Mouse (Mus musculus): ENCODE data around the gene Dnajb12. TPM values are rescaled to one million over a fixed set of nuclear protein-coding genes. Genes with fewer than 3 reads are reported as not detected.

Gene Dnajb12
- polyA plus RNA-seq, 2 experiments: 12.0 to 12.4 TPM

GRCm38 (mm10) chr10:59939081-59939480 is 59.7 kb downstream of the Dnajb12 start:
- Histone ChIP-seq H3K9ac (replicated peaks) (no peak overlapping the region), H3K27me3 (ENCODE audit: control insufficient read depth, insufficient read depth, low read length) (peaks cover 6% of the 10 kb centered on the region; the same call in 1 of the 2 replicates), H3K4me2 (ENCODE audit: low read depth) (no peak overlapping the region), H3K9me3 (ENCODE audit: control insufficient read depth, low read length) (no peaks in the 10 kb centered on the region), H3K4me1 (replicated peaks; ENCODE audit: control insufficient read depth in 2 of 2, insufficient read depth in 2 of 2, low read length in 1 of 2) (peaks cover 0 to 6% of the 10 kb centered on the region in 2 experiments; a peak in 2 of 4 replicates), H3K4me3 (ENCODE audit: insufficient read depth in 1 of 2, low read depth in 2 of 2, low read length in 2 of 2) (no peak overlapping the region), H3K27ac (no peak overlapping the region), H3K36me3 (replicated peaks; ENCODE audit: control insufficient read depth, insufficient read depth, low read depth) (no peaks in the 10 kb centered on the region)
- no peak for ATAC-seq (ENCODE audit: insufficient read depth)
- DNase-seq (ENCODE audit: low read depth in 3 of 3, low spot score in 3 of 3): no peak
- TF ChIP-seq CTCF (IDR thresholded peaks at IDR 0.05; ENCODE audit: low read depth) (no peak), EP300 (IDR thresholded peaks at IDR 0.05; ENCODE audit: low read depth) (no peak)
- WGBS (ENCODE audit: insufficient replicate concordance): 47% methylated on average over 1 of the region's 1 CpGs

- no peaks in the 10 kb centered on the region for H3K9me3 ChIP-seq (ENCODE audit: control insufficient read depth, low read length)
- no peak overlapping the region for H3K9ac ChIP-seq (replicated peaks)
- peaks cover 0 to 6% of the 10 kb centered on the region in 2 experiments; a peak in 2 of 4 replicates for H3K4me1 ChIP-seq (replicated peaks; ENCODE audit: control insufficient read depth in 2 of 2, insufficient read depth in 2 of 2, low read length in 1 of 2)
- H3K4me2 ChIP-seq (ENCODE audit: low read depth): peak overlapping the region; percentile 20
- ATAC-seq (ENCODE audit: insufficient read depth) (no peak), DNase-seq (ENCODE audit: low read depth in 3 of 3, low spot score in 3 of 3) (no peak)
- TF ChIP-seq CTCF (IDR thresholded peaks at IDR 0.05; ENCODE audit: low read depth) (no peak), EP300 (IDR thresholded peaks at IDR 0.05; ENCODE audit: low read depth) (no peak)
- H3K36me3 ChIP-seq (replicated peaks; ENCODE audit: control insufficient read depth, insufficient read depth, low read depth): no peaks in the 10 kb centered on the region
- 40% methylated on average over 21 of the region's 21 CpGs for WGBS (ENCODE audit: insufficient replicate concordance)
- H3K27ac ChIP-seq: no peak overlapping the region
- no peak overlapping the region for H3K4me3 ChIP-seq (ENCODE audit: insufficient read depth in 1 of 2, low read depth in 2 of 2, low read length in 2 of 2)
- H3K27me3 ChIP-seq (ENCODE audit: control insufficient read depth, insufficient read depth, low read length): peaks cover 6% of the 10 kb centered on the region; the same call in 1 of the 2 replicates
These were observed 63.0 kb downstream of the Dnajb12 start for GRCm38 (mm10) chr10:59942281-59942846.

GRCm38 (mm10) chr10:59942847-59943420 is 63.6 kb downstream of the Dnajb12 start:
- TF ChIP-seq EP300 (IDR thresholded peaks at IDR 0.05; ENCODE audit: low read depth) (no peak), CTCF (IDR thresholded peaks at IDR 0.05; ENCODE audit: low read depth) (no peak)
- peaks cover 0 to 6% of the 10 kb centered on the region in 2 experiments; a peak in 2 of 4 replicates for H3K4me1 ChIP-seq (replicated peaks; ENCODE audit: control insufficient read depth in 2 of 2, insufficient read depth in 2 of 2, low read length in 1 of 2)
- 6% methylated on average over 16 of the region's 16 CpGs for WGBS (ENCODE audit: insufficient replicate concordance)
- DNase-seq (ENCODE audit: low read depth in 3 of 3, low spot score in 3 of 3) (no peak), ATAC-seq (ENCODE audit: insufficient read depth) (no peak; the same call in 1 of the 2 replicates)
- H3K9ac ChIP-seq (replicated peaks): no peak overlapping the region
- no peak overlapping the region for H3K4me3 ChIP-seq (ENCODE audit: insufficient read depth in 1 of 2, low read depth in 2 of 2, low read length in 2 of 2)
- H3K27me3 ChIP-seq (ENCODE audit: control insufficient read depth, insufficient read depth, low read length): peaks cover 6% of the 10 kb centered on the region; the same call in 1 of the 2 replicates
- H3K4me2 ChIP-seq (ENCODE audit: low read depth): peak overlapping the region; percentile 20
- H3K27ac ChIP-seq: no peak overlapping the region
- H3K36me3 ChIP-seq (replicated peaks; ENCODE audit: control insufficient read depth, insufficient read depth, low read depth): no peaks in the 10 kb centered on the region
- H3K9me3 ChIP-seq (ENCODE audit: control insufficient read depth, low read length): no peaks in the 10 kb centered on the region

- Histone ChIP-seq H3K4me1 (replicated peaks; ENCODE audit: control insufficient read depth in 2 of 2, insufficient read depth in 2 of 2, low read length in 1 of 2) (peaks cover 0 to 6% of the 10 kb centered on the region in 2 experiments; a peak in 2 of 4 replicates), H3K4me2 (ENCODE audit: low read depth) (peak overlapping the region; percentile 20), H3K4me3 (ENCODE audit: insufficient read depth in 1 of 2, low read depth in 2 of 2, low read length in 2 of 2) (no peak overlapping the region), H3K36me3 (replicated peaks; ENCODE audit: control insufficient read depth, insufficient read depth, low read depth) (no peaks in the 10 kb centered on the region), H3K27ac (no peak overlapping the region), H3K9me3 (ENCODE audit: control insufficient read depth, low read length) (no peaks in the 10 kb centered on the region), H3K9ac (replicated peaks) (no peak overlapping the region), H3K27me3 (ENCODE audit: control insufficient read depth, insufficient read depth, low read length) (peaks cover 6% of the 10 kb centered on the region; the same call in 1 of the 2 replicates)
- TF ChIP-seq EP300 (IDR thresholded peaks at IDR 0.05; ENCODE audit: low read depth) (no peak), CTCF (IDR thresholded peaks at IDR 0.05; ENCODE audit: low read depth) (no peak)
- WGBS (ENCODE audit: insufficient replicate concordance): 34% methylated on average over 13 of the region's 13 CpGs
- peak; percentile 45 to 50 (median 49) for DNase-seq (ENCODE audit: low read depth in 3 of 3, low spot score in 3 of 3)
- ATAC-seq (ENCODE audit: insufficient read depth): peak; percentile 55; the same call in 1 of the 2 replicates
These were observed 64.1 kb downstream of the Dnajb12 start for GRCm38 (mm10) chr10:59943421-59943989.

- H3K4me2 ChIP-seq (ENCODE audit: low read depth): no peak overlapping the region
- no peaks in the 10 kb centered on the region for H3K36me3 ChIP-seq (replicated peaks; ENCODE audit: control insufficient read depth, insufficient read depth, low read depth)
- peaks cover 11% of the 10 kb centered on the region for H3K27me3 ChIP-seq (ENCODE audit: control insufficient read depth, insufficient read depth, low read length)
- H3K4me1 ChIP-seq (replicated peaks; ENCODE audit: control insufficient read depth in 2 of 2, insufficient read depth in 2 of 2, low read length in 1 of 2): peaks cover 0 to 6% of the 10 kb centered on the region in 2 experiments; a peak in 2 of 4 replicates
- WGBS (ENCODE audit: insufficient replicate concordance): 77% methylated on average over 3 of the region's 3 CpGs
- no peak overlapping the region for H3K9ac ChIP-seq (replicated peaks)
- no peak for ATAC-seq (ENCODE audit: insufficient read depth)
- TF ChIP-seq CTCF (IDR thresholded peaks at IDR 0.05; ENCODE audit: low read depth) (no peak), EP300 (IDR thresholded peaks at IDR 0.05; ENCODE audit: low read depth) (no peak)
- no peak overlapping the region for H3K27ac ChIP-seq
- DNase-seq (ENCODE audit: low read depth in 3 of 3, low spot score in 3 of 3): no peak
- H3K4me3 ChIP-seq (ENCODE audit: insufficient read depth in 1 of 2, low read depth in 2 of 2, low read length in 2 of 2): no peak overlapping the region
- no peaks in the 10 kb centered on the region for H3K9me3 ChIP-seq (ENCODE audit: control insufficient read depth, low read length)
These were observed 66.1 kb downstream of the Dnajb12 start for GRCm38 (mm10) chr10:59945416-59945815.

Measured in liver, embryonic 14.5 days (tissue).